Mouse (Mus musculus) right cerebral cortex, postnatal 14 days (tissue): ENCODE measurements at regions not wholly inside any gene's neighbourhood (a gene's known extent, or its start where the extent isn't known, plus 50 kb on each side); places are given as distances from the start of the nearest gene placed in this dataset.

Experiments
- DNase-seq: peaks from one replicate; pipeline ENCODE4 v3.0.0; 2022

DNA sequence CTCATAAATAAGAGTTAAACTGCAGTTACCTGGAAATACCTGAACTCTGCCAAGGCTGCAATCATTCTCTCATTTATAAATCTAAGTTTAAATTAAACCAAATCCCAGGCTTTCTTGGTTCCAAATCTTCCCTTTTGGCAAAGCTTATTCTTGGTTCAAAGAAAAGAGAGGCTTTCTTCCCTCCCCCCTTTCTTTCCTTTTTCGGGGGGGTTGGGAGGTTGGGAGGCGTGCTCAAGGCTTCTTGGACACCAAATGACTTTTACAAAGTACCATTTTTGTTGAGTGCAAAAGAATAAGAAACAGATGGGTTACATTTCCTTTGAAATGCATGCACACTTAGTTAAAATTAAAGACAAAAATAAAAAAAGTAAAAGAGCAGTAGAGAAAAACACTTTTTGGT is 105.4 kb upstream of the Mroh9 start:
- no peak for DNase-seq

- DNase-seq, result no peak
Measured at GRCm38 (mm10) chr1:163181851-163182250, 96.4 kb upstream of the Mroh9 start.

DNA sequence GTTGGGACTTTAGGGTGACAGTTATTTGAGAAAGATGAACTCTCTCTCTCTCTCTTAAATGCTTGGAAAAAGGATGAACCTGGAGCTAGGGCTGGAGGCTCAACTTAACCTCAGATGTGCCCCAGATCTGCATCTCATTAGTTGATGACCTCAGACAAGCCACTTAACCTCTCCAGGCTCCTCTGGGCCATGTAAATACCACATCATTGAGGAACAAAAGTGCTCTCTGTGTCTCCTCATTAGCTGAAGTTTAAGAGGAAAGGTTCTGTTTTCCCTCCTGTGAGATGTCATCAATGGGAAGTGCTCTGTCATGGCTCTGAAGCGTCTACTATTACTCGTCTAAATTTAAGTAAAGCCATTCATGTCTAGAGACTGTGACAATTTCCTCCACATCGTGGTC is 91.5 kb upstream of the Mroh9 start:
- DNase-seq, result no peak

DNA sequence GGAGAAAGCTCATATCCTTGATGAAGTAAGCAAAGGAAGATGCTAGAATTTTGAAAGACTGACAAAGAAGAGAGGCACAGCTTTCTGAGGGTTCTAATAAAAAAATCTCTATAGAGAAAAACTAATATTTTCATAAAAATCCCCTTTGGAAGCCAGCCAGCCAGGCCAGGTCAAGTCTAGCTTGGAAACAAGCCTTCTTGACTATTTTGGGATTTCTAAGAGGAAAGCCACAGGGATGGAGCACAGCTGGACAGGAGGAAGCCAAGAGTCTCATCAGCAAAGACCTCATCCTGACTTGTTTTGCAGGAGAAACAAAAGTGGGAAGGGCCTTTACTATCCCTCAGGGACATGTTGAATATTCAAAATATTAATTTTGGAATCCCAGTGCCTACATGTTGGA is 81.6 kb upstream of the Mroh9 start:
- DNase-seq, result no peak

GRCm38 (mm10) chr1:163163636-163164035 is 78.2 kb upstream of the Mroh9 start:
- DNase-seq, result no peak

GRCm38 (mm10) chr1:163159911-163160310 is 74.4 kb upstream of the Mroh9 start:
- no peak for DNase-seq

DNA sequence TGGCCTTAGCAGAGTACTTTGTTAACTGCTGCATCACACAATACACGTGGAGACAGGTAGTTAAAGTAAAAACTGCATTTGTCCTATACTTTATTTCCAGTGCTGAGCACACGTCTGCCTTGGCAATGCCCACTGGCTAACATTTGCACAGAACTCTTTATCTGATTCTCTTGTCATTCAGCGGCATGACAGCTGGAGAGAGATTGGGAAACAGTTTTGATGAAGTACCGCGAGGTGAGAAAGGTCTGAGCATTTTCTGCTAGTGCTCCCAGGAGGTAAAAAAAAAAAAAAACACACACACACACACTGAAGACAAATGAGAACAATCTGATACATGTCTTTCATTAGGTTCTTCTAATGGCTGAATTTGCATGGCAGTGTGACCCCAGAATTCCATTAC is 73.0 kb upstream of the Mroh9 start:
- no peak for DNase-seq

DNA sequence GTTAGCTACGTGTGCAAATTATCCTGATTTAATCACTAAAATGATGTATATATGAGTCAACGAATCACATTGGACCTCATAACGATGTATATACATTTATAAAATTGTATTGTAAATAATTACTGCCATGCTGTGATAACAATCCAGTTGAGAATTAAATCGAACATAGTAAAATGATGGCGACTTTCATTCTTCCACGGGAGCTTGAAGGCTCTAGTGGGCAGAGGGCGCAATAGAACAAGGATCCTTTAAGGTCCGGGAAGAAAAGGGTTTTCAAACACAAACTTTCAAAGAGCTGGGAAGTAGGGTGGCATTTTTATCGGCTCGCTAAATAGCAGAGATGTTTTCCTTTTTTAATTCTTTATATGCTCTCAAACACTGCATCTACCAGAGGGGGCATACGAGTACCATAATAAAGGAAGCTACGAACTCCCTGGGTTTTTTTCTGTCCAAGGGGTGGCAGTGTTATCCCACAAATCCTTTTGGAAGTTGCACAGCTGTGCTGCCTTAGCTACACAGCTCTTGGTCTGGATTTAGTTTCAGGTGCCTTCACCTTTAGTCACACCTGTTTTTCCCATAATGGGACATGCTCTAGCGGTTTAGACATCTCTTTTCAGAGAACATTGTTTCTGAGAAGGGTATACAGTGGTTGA is 64.9 kb upstream of the Mroh9 start:
- DNase-seq, result peak; percentile 65

- DNase-seq, result no peak
Measured at GRCm38 (mm10) chr1:163146641-163147040, 61.2 kb upstream of the Mroh9 start.

- no peak for DNase-seq
Measured at GRCm38 (mm10) chr1:163143113-163143512, 57.6 kb upstream of the Mroh9 start.

- DNase-seq, result no peak
Measured at GRCm38 (mm10) chr1:163141471-163141870, 56.0 kb upstream of the Mroh9 start.

DNA sequence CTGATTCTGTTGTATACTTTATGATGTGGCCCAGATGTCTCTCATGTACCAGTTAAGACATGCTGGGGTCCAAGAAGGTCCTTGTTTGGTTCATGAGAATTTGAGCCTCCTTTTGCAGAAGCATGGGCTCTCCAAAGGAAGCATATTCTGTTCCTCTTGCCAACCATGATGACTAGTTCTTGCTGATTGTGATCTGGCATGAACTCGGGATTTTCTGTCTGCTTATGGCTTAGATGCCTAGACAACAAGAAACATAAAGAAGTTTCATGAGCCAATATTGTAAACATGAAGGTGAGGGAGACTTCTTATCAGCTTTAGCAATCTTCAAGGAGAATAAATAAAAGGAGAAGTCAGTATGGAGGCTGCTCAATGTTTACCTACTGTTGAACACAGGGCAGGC is 52.7 kb upstream of the Mroh9 start:
- no peak for DNase-seq
